Mouse (Mus musculus): ENCODE measurements at regions not wholly inside any gene's neighbourhood (a gene's known extent, or its start where the extent isn't known, plus 50 kb on each side); places are given as distances from the start of the nearest gene placed in this dataset.

GRCm38 (mm10) chr4:142789048-142789447 is 423.7 kb downstream of the Prdm2 start:
- no peak overlapping the region for H3K4me2 ChIP-seq (ENCODE audit: insufficient read depth, low read depth, poor library complexity, severe bottlenecking)
- H3K36me3 ChIP-seq (replicated peaks in 1 of 2; ENCODE audit: control insufficient read depth in 1 of 2, insufficient read depth in 1 of 2, low read length in 1 of 2): no peaks in the 10 kb centered on the region
- H3K9ac ChIP-seq (ENCODE audit: insufficient read depth, low read depth): no peak overlapping the region
- dilution Hi-C loops (cut with MboI; ENCODE audit: extremely low pct_ligation_motif_present, extremely low pct_unique_long_range_greater_than_20kb, low sequenced_read_pairs) (no loop called here), in situ Hi-C loops (cut with MboI; ENCODE audit: low pct_ligation_motif_present, low pct_unique_long_range_greater_than_20kb, low sequenced_read_pairs) (no loop called here)
- peaks cover 62% of the 10 kb centered on the region for H3K9me3 ChIP-seq (replicated peaks; ENCODE audit: low read length)
- no peaks in the 10 kb centered on the region for H3K79me2 ChIP-seq (replicated peaks; ENCODE audit: control insufficient read depth, extremely low read depth, insufficient read depth, poor library complexity, severe bottlenecking)
- no peaks in the 10 kb centered on the region for H3K4me1 ChIP-seq (ENCODE audit: control insufficient read depth in 1 of 2, insufficient read depth in 2 of 2)
- no peaks in the 10 kb centered on the region for H3K27me3 ChIP-seq (replicated peaks)
- no peak for TF ChIP-seq ZMIZ1 (IDR thresholded peaks at IDR 0.05; ENCODE audit: low read depth, low read length)
- no peak for DNase-seq (ENCODE audit: extremely low read depth)
- no peak overlapping the region for H3K27ac ChIP-seq (ENCODE audit: insufficient read depth, low read depth)
- no peak overlapping the region for H3K4me3 ChIP-seq (replicated peaks in 1 of 3; ENCODE audit: low read depth in 2 of 3, low read length in 2 of 3, poor library complexity in 1 of 3)

- H3K27ac ChIP-seq (ENCODE audit: insufficient read depth, low read depth): no peak overlapping the region
- TF ChIP-seq USF2 (conservative IDR thresholded peaks at IDR 0.05; ENCODE audit: low read depth, low read length) (no peak), SMC3 (IDR thresholded peaks at IDR 0.05; ENCODE audit: low read depth, low read length) (no peak), MAFK (IDR thresholded peaks at IDR 0.05; ENCODE audit: insufficient replicate concordance, low read length) (no peak), JUND (conservative IDR thresholded peaks at IDR 0.05; ENCODE audit: low read depth, low read length) (no peak), CTCF (conservative IDR thresholded peaks at IDR 0.05 in 1 of 2, IDR thresholded peaks at IDR 0.05 in 1 of 2; ENCODE audit: low read depth in 2 of 2, low read length in 2 of 2) (no peak), ELF1 (IDR thresholded peaks at IDR 0.05; ENCODE audit: low read depth, low read length) (no peak), EP300 (IDR thresholded peaks at IDR 0.05; ENCODE audit: low read length) (no peak), SIN3A (IDR thresholded peaks at IDR 0.05; ENCODE audit: low read length) (no peak), USF1 (IDR thresholded peaks at IDR 0.05; ENCODE audit: low read depth, low read length) (no peak), BHLHE40 (IDR thresholded peaks at IDR 0.05; ENCODE audit: low read depth, low read length) (no peak), RAD21 (IDR thresholded peaks at IDR 0.05; ENCODE audit: low read depth, low read length) (no peak), POLR2AphosphoS2 (IDR thresholded peaks at IDR 0.05; ENCODE audit: low read depth, low read length) (no peak), GABPA (IDR thresholded peaks at IDR 0.05; ENCODE audit: insufficient replicate concordance, low read depth, low read length) (no peak), MXI1 (IDR thresholded peaks at IDR 0.05; ENCODE audit: low read depth, low read length) (no peak), TCF12 (IDR thresholded peaks at IDR 0.05; ENCODE audit: low read depth, low read length) (no peak), NRF1 (IDR thresholded peaks at IDR 0.05; ENCODE audit: low read depth, low read length) (no peak), KAT2A (IDR thresholded peaks at IDR 0.05; ENCODE audit: insufficient replicate concordance, low read length) (no peak), ZNF384 (IDR thresholded peaks at IDR 0.05; ENCODE audit: low read depth, low read length) (no peak)
- dilution Hi-C loops (cut with MboI; ENCODE audit: extremely low pct_ligation_motif_present, extremely low pct_unique_long_range_greater_than_20kb, low sequenced_read_pairs): no loop called here
Measured at GRCm38 (mm10) chr4:142785386-142785785, 427.4 kb downstream of the Prdm2 start.

More at GRCm38 (mm10) chr4:142785386-142785785, 427.4 kb downstream of the Prdm2 start:
- H3K4me1 ChIP-seq (ENCODE audit: control insufficient read depth in 1 of 2, insufficient read depth in 2 of 2): no peaks in the 10 kb centered on the region
- H3K36me3 ChIP-seq (replicated peaks in 1 of 2; ENCODE audit: control insufficient read depth in 1 of 2, insufficient read depth in 1 of 2, low read length in 1 of 2): no peaks in the 10 kb centered on the region
- no peak overlapping the region for H3K9ac ChIP-seq (ENCODE audit: insufficient read depth, low read depth)
- in situ Hi-C loops (cut with MboI; ENCODE audit: low pct_ligation_motif_present, low pct_unique_long_range_greater_than_20kb, low sequenced_read_pairs): no loop called here
- H3K27me3 ChIP-seq (replicated peaks): no peaks in the 10 kb centered on the region
- H3K4me3 ChIP-seq (replicated peaks in 1 of 3; ENCODE audit: low read depth in 2 of 3, low read length in 2 of 3, poor library complexity in 1 of 3): no peak overlapping the region
- H3K9me3 ChIP-seq (replicated peaks; ENCODE audit: low read length): peaks cover 63% of the 10 kb centered on the region
- H3K79me2 ChIP-seq (replicated peaks; ENCODE audit: control insufficient read depth, extremely low read depth, insufficient read depth, poor library complexity, severe bottlenecking): no peaks in the 10 kb centered on the region
- no peak overlapping the region for H3K4me2 ChIP-seq (ENCODE audit: insufficient read depth, low read depth, poor library complexity, severe bottlenecking)
- no peak for DNase-seq (ENCODE audit: extremely low read depth)

All from CH12.LX (cell line).